Mouse (Mus musculus) ovary, postnatal 14 days (tissue): ENCODE data around the gene Gm10665.
"Not testable (repeated sequence)": the region's sequence is repeated elsewhere in the genome, so short reads cannot be mapped to it uniquely, and the experiment has no call there.

Experiments
- DNase-seq: peaks from one replicate; pipeline ENCODE4 v3.0.0; 2022; ENCODE audit warnings: low spot score

Gene Gm10665

GRCm38 (mm10) chr7:22463975-22464374 lies at the start of gene Gm10665:
Gene Gm10665, minus strand, starts transcription at chr7:22464075.
- not testable (repeated sequence) for DNase-seq

GRCm38 (mm10) chr7:22499578-22499977 lies 35.7 kb upstream of the Gm10665 start, which contains the start of gene Vmn1r151:
Gene Vmn1r151, minus strand, starts transcription at chr7:22499678.
- not testable (repeated sequence) for DNase-seq

- DNase-seq = not testable (repeated sequence)
Observed at GRCm38 (mm10) chr7:22438129-22438528, 25.7 kb downstream of the Gm10665 start, which contains the start of gene Vmn1r149. Gene Vmn1r149, minus strand, starts transcription at chr7:22438229.

GRCm38 (mm10) chr7:22413283-22413682 lies 50.6 kb downstream of the Gm10665 start, which contains the start of gene Vmn1r148:
Gene Vmn1r148, plus strand, starts transcription at chr7:22413583.
- not testable (repeated sequence) for DNase-seq
